9 mouse cellular contexts compared by ENCODE assay signal in the genomic region with DNA sequence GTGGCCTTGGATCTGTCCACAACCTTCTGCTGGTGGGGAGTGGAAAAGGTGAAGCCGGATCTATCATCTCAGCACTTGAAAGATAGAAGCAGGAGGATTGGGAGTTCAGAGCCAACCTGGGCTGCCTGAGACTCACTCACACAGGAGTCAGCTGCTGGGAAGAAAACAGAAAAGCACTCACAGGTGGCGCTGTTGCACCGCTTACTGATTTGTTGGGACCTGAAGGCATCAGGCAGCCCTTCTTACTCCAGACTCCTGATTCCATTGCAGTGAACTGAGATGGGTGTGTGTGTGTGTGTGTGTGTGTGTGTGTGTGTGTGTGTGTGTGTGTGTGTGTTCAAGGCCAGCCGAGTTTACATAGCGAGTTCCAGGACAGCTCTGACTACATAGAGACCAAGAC. TPM values are rescaled to one million over a fixed set of nuclear protein-coding genes. Genes with fewer than 3 reads are reported as not detected.
DNase-seq lines count a peak whose midpoint lies in the region; ATAC-seq and TF ChIP-seq lines count a peak whose summit lies in the region.
"Had no signal": no experiment of that assay in that cellular context is flagged by ENCODE, and none has a peak within 500 bp of the region (broad histone marks: within the 10 kb centered on the region; RNA-seq: fewer than 3 reads in every experiment).

No protein-coding gene starts in this region.

- H3K36me3 ChIP-seq in heart, embryonic 12.5 days, result peaks cover 78% of the 10 kb centered on the region
- H3K36me3 ChIP-seq in thymus, adult 2 months (ENCODE audit: control insufficient read depth, insufficient read depth, low read length), result peaks cover 70% of the 10 kb centered on the region

- TF ChIP-seq POLR2A in thymus, adult 2 months (IDR thresholded peaks at IDR 0.05; ENCODE audit: control insufficient read depth, extremely low read depth, insufficient read depth, low read length, poor library complexity), result no peak

- H3K27ac ChIP-seq in heart, embryonic 12.5 days (ENCODE audit: poor library complexity, severe bottlenecking), result no peak overlapping the region
- no peak overlapping the region for H3K27ac ChIP-seq in thymus, adult 2 months (ENCODE audit: control insufficient read depth, insufficient read depth, low read length)
- H3K27ac ChIP-seq: macrophage had no signal

- WGBS in heart, embryonic 12.5 days, result 90% methylated on average over 5 of the region's 5 CpGs
- WGBS in thymus, adult 2 months, result 95% methylated on average over 5 of the region's 5 CpGs

- TF ChIP-seq CTCF in thymus, adult 2 months (IDR thresholded peaks at IDR 0.05; ENCODE audit: borderline replicate concordance, control insufficient read depth, extremely low read depth, insufficient read depth, low read length, poor library complexity), result 0 out of 2 replicates have a peak, but pooled peaks have one; percentile 19

- intact Hi-C loops in heart, postnatal 25 days (cut with DNase I), result loop anchor here (1.0 to 2.0 kb wide), 2 partner anchors 48 to 154 kb away; no protein-coding TSS in a partner anchor
- intact Hi-C loops in left cerebral cortex, postnatal 25 days (cut with DNase I), result loop anchor here (1.0 to 5.0 kb wide), 2 partner anchors 48 to 146 kb away; a partner anchor contains a TSS

- H3K9ac ChIP-seq in heart, embryonic 12.5 days, result no peak overlapping the region

- no peak overlapping the region for H3K4me3 ChIP-seq in heart, embryonic 12.5 days
- no peak overlapping the region for H3K4me3 ChIP-seq in thymus, adult 2 months (ENCODE audit: control insufficient read depth, insufficient read depth, low read length)

- no peak overlapping the region for H3K4me2 ChIP-seq in heart, embryonic 12.5 days

- ATAC-seq in heart, embryonic 12.5 days (ENCODE audit: insufficient number of reproducible peaks, low FRiP score), result no peak

- peak; percentile 75 to 82 for DNase-seq in heart, adult 18-20 months
- DNase-seq in T-cell, adult 2 months (ENCODE audit: low spot score), result peak; percentile 41
- DNase-seq in embryo, embryonic 9.5 days (ENCODE audit: extremely low spot score), result peak; percentile 26
- DNase-seq in heart, postnatal 25 days (ENCODE audit: low spot score), result peak; percentile 29
- peak; percentile 82 to 88 for DNase-seq in left cerebral cortex, postnatal 25 days (ENCODE audit: low spot score in 2 of 2)
- peak; percentile 30 for DNase-seq in ovary, postnatal 10 days (ENCODE audit: low spot score)
- DNase-seq in thymus, adult 2 months, result peak; percentile 67

- no peaks in the 10 kb centered on the region for H3K4me1 ChIP-seq in heart, embryonic 12.5 days (replicated peaks)
- H3K4me1 ChIP-seq in thymus, adult 2 months (replicated peaks; ENCODE audit: control insufficient read depth, insufficient read depth, low read length), result no peaks in the 10 kb centered on the region

- H3K9me3 ChIP-seq in heart, embryonic 12.5 days (replicated peaks), result no peaks in the 10 kb centered on the region

- no peaks in the 10 kb centered on the region for H3K27me3 ChIP-seq in heart, embryonic 12.5 days (replicated peaks)
- no peaks in the 10 kb centered on the region for H3K27me3 ChIP-seq in thymus, adult 2 months (ENCODE audit: control insufficient read depth, insufficient read depth, low read length)

RNA-seq across cellular contexts. Expression of a gene that starts 8.6 kb away (rescaled TPM):
- total RNA-seq in heart, adult 18-20 months (2021), result 10 to 100 TPM; 11.8 to 14.1 TPM
- 85.0 and 87.4 TPM in 2 replicates for polyA plus RNA-seq in heart, embryonic 12.5 days (2016; fragmentation: Nextera tagmentation; extraction: Ambion mirVana)
- 10 to 100 TPM; 10.3 to 12.5 TPM for total RNA-seq in heart, postnatal 25 days (2021)
- 10 to 100 TPM; 13.5 to 13.8 TPM for total RNA-seq in left cerebral cortex, postnatal 25 days (2021)
- polyA plus RNA-seq in thymus, adult 2 months (2012; rRNA removed), result 52.5 and 61.4 TPM in 2 replicates

RNA-seq across cellular contexts. Expression of a gene that starts 19.4 kb away (rescaled TPM):
- 1 to 10 TPM; 1.5 to 2.1 TPM for total RNA-seq in heart, adult 18-20 months (2021)
- polyA plus RNA-seq in heart, embryonic 12.5 days (2016; fragmentation: Nextera tagmentation; extraction: Ambion mirVana), result 0.50 TPM in 2 replicates
- 1 to 10 TPM; 1.9 to 2.0 TPM for total RNA-seq in heart, postnatal 25 days (2021)
- total RNA-seq in left cerebral cortex, postnatal 25 days (2021), result 1 to 10 TPM in 1 of 2 experiments, under 1 TPM in 1; 0.80 to 1.1 TPM
- 9.9 and 11.4 TPM in 2 replicates for polyA plus RNA-seq in thymus, adult 2 months (2012; rRNA removed)

RNA-seq across cellular contexts. Expression of a gene that starts 19.7 kb away (rescaled TPM):
- total RNA-seq in heart, adult 18-20 months (2021), result under 1 TPM; 0.51 to 0.79 TPM
- polyA plus RNA-seq in heart, embryonic 12.5 days (2016; fragmentation: Nextera tagmentation; extraction: Ambion mirVana), result 6.5 and 6.9 TPM in 2 replicates
- under 1 TPM; 0.36 to 0.94 TPM for total RNA-seq in heart, postnatal 25 days (2021)
- total RNA-seq in left cerebral cortex, postnatal 25 days (2021), result 1 to 10 TPM; 4.3 to 4.5 TPM
- 1.5 and 2.3 TPM in 2 replicates for polyA plus RNA-seq in thymus, adult 2 months (2012; rRNA removed)

RNA-seq across cellular contexts. Expression of a gene that starts 44.4 kb away (rescaled TPM):
- total RNA-seq in heart, adult 18-20 months (2021), result 1 to 10 TPM; 1.7 to 2.0 TPM
- 5.2 and 5.5 TPM in 2 replicates for polyA plus RNA-seq in heart, embryonic 12.5 days (2016; fragmentation: Nextera tagmentation; extraction: Ambion mirVana)
- 1 to 10 TPM; 2.1 to 2.7 TPM for total RNA-seq in heart, postnatal 25 days (2021)
- total RNA-seq in left cerebral cortex, postnatal 25 days (2021), result 1 to 10 TPM; 3.6 to 4.0 TPM
- polyA plus RNA-seq in thymus, adult 2 months (2012; rRNA removed), result 4.4 and 7.5 TPM in 2 replicates

Comparison
In these comparisons a context has a peak if more than half of its experiments do, and no peak if none do; other contexts are left out.
1. DNase-seq: peak in every context shown above with its lines; median percentile 85 in left cerebral cortex, postnatal 25 days; 78 in heart, adult 18-20 months; 67 in thymus, adult 2 months; 41 in T-cell, adult 2 months; 30 in ovary, postnatal 10 days; 29 in heart, postnatal 25 days; 26 in embryo, embryonic 9.5 days.